Mouse (Mus musculus) C2C12 (cell line): Measurements from ENCODE around the gene Stk11. TPM values are rescaled to one million over a fixed set of nuclear protein-coding genes. Genes with fewer than 3 reads are reported as not detected.

Source experiments
- H3K27me3 ChIP-seq: one replicate; pipeline ENCODE4 v1.6.1; 2011; ENCODE audit not compliant: control insufficient read depth, insufficient read depth, insufficient read length
- H3K36me3 ChIP-seq: one replicate; pipeline ENCODE4 v1.6.1; 2011; ENCODE audit not compliant: control insufficient read depth, insufficient read depth
- H3K4me3 ChIP-seq: one replicate; pipeline ENCODE4 v1.5.1; 2011; ENCODE audit warnings: mild to moderate bottlenecking, control low read depth; ENCODE audit not compliant: poor library complexity, insufficient read depth, severe bottlenecking
- H3K79me2 ChIP-seq: one replicate; pipeline ENCODE4 v1.6.1; 2011; ENCODE audit not compliant: control insufficient read depth, insufficient read depth
- H3K79me3 ChIP-seq: one replicate; pipeline ENCODE4 v1.6.1; 2011; ENCODE audit warnings: low read depth, control low read depth
- H3ac ChIP-seq: one replicate; pipeline ENCODE3; 2011; ENCODE audit warnings: low read depth; ENCODE audit not compliant: control insufficient read depth, insufficient read length
- CEBPB ChIP-seq: IDR thresholded peaks from one replicate; pipeline ENCODE4 v1.6.1; 2011; ENCODE audit warnings: low read depth, mild to moderate bottlenecking, control low read depth, moderate library complexity
- CTCF ChIP-seq: IDR thresholded peaks from one replicate; pipeline ENCODE4 v1.5.1; 2011; ENCODE audit not compliant: control insufficient read depth, insufficient read depth, insufficient read length
- FOSL1 ChIP-seq: IDR thresholded peaks from one replicate; pipeline ENCODE4 v1.8.0; 2011; ENCODE audit warnings: mild to moderate bottlenecking, low read length; ENCODE audit not compliant: poor library complexity, insufficient read depth, severe bottlenecking
- MAX ChIP-seq: IDR thresholded peaks from one replicate; pipeline ENCODE4 v1.6.1; 2011; ENCODE audit warnings: mild to moderate bottlenecking, control low read depth
- MYOD1 ChIP-seq: IDR thresholded peaks from one replicate; pipeline ENCODE4 v1.6.1; 2011; ENCODE audit warnings: low read depth; ENCODE audit not compliant: control insufficient read depth, insufficient read length
- MYOG ChIP-seq: IDR thresholded peaks from one replicate; pipeline ENCODE4 v1.6.1; 2011; ENCODE audit not compliant: control insufficient read depth, insufficient read length; ENCODE audit errors: extremely low read depth
- USF1 ChIP-seq: IDR thresholded peaks from one replicate; pipeline ENCODE4 v1.6.1; 2011; ENCODE audit warnings: low read depth, mild to moderate bottlenecking, control low read depth, moderate library complexity
- polyA plus RNA-seq: library from polyadenylated mRNA; unstranded; fragments of >200 nt; fragmentation: generic; extraction: Trizol; gene quantifications from one replicate; pipeline ENCODE4 v1.2.1, GENCODE M21; 2012; ENCODE audit warnings: missing spikeins

Stk11 gene
- polyA plus RNA-seq, 1 experiment: 106 TPM

- H3K4me3 ChIP-seq: peak overlapping the region; percentile 41
- peaks cover 31% of the 10 kb centered on the region for H3K36me3 ChIP-seq
- H3K79me2 ChIP-seq: peaks cover 25% of the 10 kb centered on the region
- peak overlapping the region; percentile 9 for H3ac ChIP-seq
- no peaks in the 10 kb centered on the region for H3K27me3 ChIP-seq
- H3K79me3 ChIP-seq: peaks cover 13% of the 10 kb centered on the region
- TF ChIP-seq USF1 (no peak), MAX (no peak), MYOD1 (no peak), CTCF (no peak), FOSL1 (no peak), CEBPB (no peak), MYOG (no peak)
Observed at GRCm38 (mm10) chr10:80171760-80172526, 56.3 kb downstream of the Stk11 start.

GRCm38 (mm10) chr10:80172527-80173292 is 57.1 kb downstream of the Stk11 start, which contains the start of gene 1600002K03Rik:
Gene 1600002K03Rik, plus strand, starts transcription at chr10:80172944.
- no peaks in the 10 kb centered on the region for H3K27me3 ChIP-seq
- peaks cover 31% of the 10 kb centered on the region for H3K36me3 ChIP-seq
- H3K79me3 ChIP-seq: peaks cover 13% of the 10 kb centered on the region
- peaks cover 25% of the 10 kb centered on the region for H3K79me2 ChIP-seq
- peak within 1 kb of the TSS; percentile 93 for H3ac ChIP-seq
- peak within 1 kb of the TSS; percentile 41 for H3K4me3 ChIP-seq
- no peak for TF ChIP-seq MYOD1
- TF ChIP-seq MYOG: no peak
- no peak for TF ChIP-seq FOSL1
- TF ChIP-seq USF1: peak; percentile 94
- TF ChIP-seq CEBPB: peak; percentile 40
- peak; percentile 44 for TF ChIP-seq MAX

- H3K27me3 ChIP-seq: no peaks in the 10 kb centered on the region
- peaks cover 31% of the 10 kb centered on the region for H3K36me3 ChIP-seq
- H3K79me2 ChIP-seq: peaks cover 25% of the 10 kb centered on the region
- TF ChIP-seq MYOD1 (no peak), CEBPB (peak; percentile 40)
- peak overlapping the region; percentile 41 for H3K4me3 ChIP-seq
- peaks cover 13% of the 10 kb centered on the region for H3K79me3 ChIP-seq
- peak overlapping the region; percentile 60 for H3ac ChIP-seq
Observed at GRCm38 (mm10) chr10:80173358-80173757, 57.8 kb downstream of the Stk11 start.

GRCm38 (mm10) chr10:80173955-80174640 is 58.5 kb downstream of the Stk11 start:
- TF ChIP-seq MYOD1 (no peak), FOSL1 (no peak)
- Histone ChIP-seq H3K79me2 (peaks cover 18% of the 10 kb centered on the region), H3ac (no peak overlapping the region), H3K4me3 (no peak overlapping the region), H3K36me3 (peaks cover 31% of the 10 kb centered on the region), H3K79me3 (peaks cover 9% of the 10 kb centered on the region), H3K27me3 (no peaks in the 10 kb centered on the region)

GRCm38 (mm10) chr10:80174705-80175104 is 59.1 kb downstream of the Stk11 start:
- TF ChIP-seq CEBPB (no peak), CTCF (peak; percentile 49)
- Histone ChIP-seq H3K79me3 (peaks cover 4% of the 10 kb centered on the region), H3ac (no peak overlapping the region), H3K4me3 (no peak overlapping the region), H3K79me2 (peaks cover 12% of the 10 kb centered on the region), H3K27me3 (no peaks in the 10 kb centered on the region), H3K36me3 (peaks cover 26% of the 10 kb centered on the region)
